Mouse (Mus musculus) lung, postnatal 0 days (tissue): ENCODE measurements around the gene Manbal. TPM values are rescaled to one million over a fixed set of nuclear protein-coding genes. Genes with fewer than 3 reads are reported as not detected.

Experiments used
- ATAC-seq: fragments of 200-750 bp; cut with Nextera tagmentation; 2 replicates; pipeline ENCODE4 v1.8.0; 2017; ENCODE audit warnings: moderate library complexity
- DNase-seq: peaks from one replicate; pipeline ENCODE4 v3.0.0-alpha.2; 2016; ENCODE audit warnings: low spot score
- H3K27ac ChIP-seq: fragments of 300-500 bp; sonication (generic); 2 replicates; pipeline ENCODE4 v1.5.1; 2014; ENCODE audit warnings: antibody characterized with exemption, mild to moderate bottlenecking, low read length, mixed read lengths
- H3K27me3 ChIP-seq: fragments of 300-500 bp; sonication (generic); replicated peaks from 2 replicates; pipeline ENCODE4 v1.6.1; 2014; ENCODE audit warnings: low read length, mixed read lengths; ENCODE audit not compliant: insufficient read depth
- H3K36me3 ChIP-seq: fragments of 300-500 bp; sonication (generic); 2 replicates; pipeline ENCODE4 v1.6.1; 2014; ENCODE audit warnings: low read length, mixed read lengths; ENCODE audit not compliant: insufficient read depth
- H3K4me1 ChIP-seq: fragments of 300-500 bp; sonication (generic); 2 replicates; pipeline ENCODE4 v1.6.1; 2014; ENCODE audit warnings: antibody characterized with exemption, low read depth, low read length, mixed read lengths; ENCODE audit not compliant: insufficient read depth
- H3K4me2 ChIP-seq: fragments of 300-500 bp; sonication (generic); replicated peaks from 2 replicates; pipeline ENCODE4 v1.6.1; 2014; ENCODE audit warnings: low read depth, mild to moderate bottlenecking, low read length, moderate library complexity, mixed read lengths
- H3K4me3 ChIP-seq: fragments of 300-500 bp; sonication (generic); 2 replicates; pipeline ENCODE4 v1.5.1; 2014; ENCODE audit warnings: low read depth, low read length
- H3K9ac ChIP-seq: fragments of 300-500 bp; sonication (generic); replicated peaks from 2 replicates; pipeline ENCODE4 v1.6.1; 2014; ENCODE audit warnings: low read depth, mild to moderate bottlenecking
- H3K9me3 ChIP-seq: fragments of 300-500 bp; sonication (generic); 2 replicates; pipeline ENCODE4 v1.6.1; 2016; ENCODE audit warnings: low read length, mixed read lengths
- CTCF ChIP-seq: IDR thresholded peaks from 2 replicates; pipeline ENCODE4 v1.5.1; 2016; ENCODE audit warnings: antibody characterized with exemption, mild to moderate bottlenecking
- EP300 ChIP-seq: IDR thresholded peaks from 2 replicates; pipeline ENCODE4 v1.6.1; 2016; ENCODE audit warnings: antibody characterized with exemption, mild to moderate bottlenecking, control low read depth
- WGBS: fragments of 180-500 bp; shearing (Covaris S2); extraction: QIAGEN DNeasy Blood & Tissue Kit; methylation state at CpG from one replicate; pipeline ENCODE4 v1.1.7; 2014; 5-methylcytosine and 5-hydroxymethylcytosine counted together
- polyA plus RNA-seq: library from polyadenylated mRNA; unstranded; fragments of >200 nt; fragmentation: Nextera tagmentation; extraction: Ambion mirVana; gene quantifications from 2 replicates; pipeline ENCODE4 v1.2.1, GENCODE M21; 2015

The Manbal gene
- polyA plus RNA-seq, 1 experiment from 2014 or later: 100 TPM

GRCm38 (mm10) chr2:157328570-157328969 is 38.8 kb upstream of the Manbal start:
- ATAC-seq: no peak
- 48% methylated on average over 11 of the region's 11 CpGs for WGBS

GRCm38 (mm10) chr2:157332059-157332458 is 35.3 kb upstream of the Manbal start:
- no peaks in the 10 kb centered on the region for H3K27me3 ChIP-seq
- 83% methylated on average over 5 of the region's 5 CpGs for WGBS
- no peaks in the 10 kb centered on the region for H3K36me3 ChIP-seq
- H3K27ac ChIP-seq: no peak overlapping the region
- ATAC-seq (no peak), DNase-seq (no peak)
- no peaks in the 10 kb centered on the region for H3K4me1 ChIP-seq
- TF ChIP-seq EP300 (no peak), CTCF (no peak)
- H3K9me3 ChIP-seq: no peaks in the 10 kb centered on the region
- no peak overlapping the region for H3K4me2 ChIP-seq
- no peak overlapping the region for H3K4me3 ChIP-seq
- H3K9ac ChIP-seq: no peak overlapping the region

More at GRCm38 (mm10) chr2:157328570-157328969, 38.8 kb upstream of the Manbal start:
- Histone ChIP-seq H3K27ac (no peak overlapping the region), H3K9me3 (no peaks in the 10 kb centered on the region), H3K9ac (no peak overlapping the region), H3K4me1 (no peaks in the 10 kb centered on the region), H3K4me2 (no peak overlapping the region), H3K36me3 (0 out of 2 replicates have a peak, but pooled peaks cover 8% of the 10 kb centered on the region), H3K27me3 (no peaks in the 10 kb centered on the region), H3K4me3 (no peak overlapping the region)
- TF ChIP-seq CTCF (no peak), EP300 (no peak)
- DNase-seq: no peak

GRCm38 (mm10) chr2:157338663-157339062 is 28.7 kb upstream of the Manbal start:
- H3K27ac ChIP-seq: no peak overlapping the region
- DNase-seq: peak; percentile 90
- 39% methylated on average over 5 of the region's 5 CpGs for WGBS
- no peaks in the 10 kb centered on the region for H3K27me3 ChIP-seq
- TF ChIP-seq CTCF (peak; percentile 88), EP300 (no peak)
- H3K9me3 ChIP-seq: no peaks in the 10 kb centered on the region
- peak; percentile 67 for ATAC-seq
- H3K36me3 ChIP-seq: no peaks in the 10 kb centered on the region
- H3K4me2 ChIP-seq: no peak overlapping the region
- H3K4me1 ChIP-seq: no peaks in the 10 kb centered on the region
- no peak overlapping the region for H3K9ac ChIP-seq
- no peak overlapping the region for H3K4me3 ChIP-seq

GRCm38 (mm10) chr2:157339532-157339931 is 27.9 kb upstream of the Manbal start:
- H3K27me3 ChIP-seq: no peaks in the 10 kb centered on the region
- no peak overlapping the region for H3K4me3 ChIP-seq
- no peak overlapping the region for H3K4me2 ChIP-seq
- WGBS: 68% methylated on average over 7 of the region's 7 CpGs
- no peaks in the 10 kb centered on the region for H3K36me3 ChIP-seq
- no peaks in the 10 kb centered on the region for H3K9me3 ChIP-seq
- TF ChIP-seq EP300: no peak
- no peak for TF ChIP-seq CTCF
- H3K4me1 ChIP-seq: no peaks in the 10 kb centered on the region
- H3K9ac ChIP-seq: no peak overlapping the region
- peak; percentile 28 for DNase-seq
- ATAC-seq: no peak
- no peak overlapping the region for H3K27ac ChIP-seq

- H3K9me3 ChIP-seq: no peaks in the 10 kb centered on the region
- H3K4me1 ChIP-seq: no peaks in the 10 kb centered on the region
- no peak for TF ChIP-seq EP300
- no peak for TF ChIP-seq CTCF
- no peak overlapping the region for H3K4me2 ChIP-seq
- no peak for DNase-seq
- no peak overlapping the region for H3K4me3 ChIP-seq
- no peak overlapping the region for H3K9ac ChIP-seq
- no peaks in the 10 kb centered on the region for H3K36me3 ChIP-seq
- no peak for ATAC-seq
- WGBS: 43% methylated on average over 7 of the region's 7 CpGs
- no peak overlapping the region; the same call in 1 of the 2 replicates for H3K27ac ChIP-seq
- no peaks in the 10 kb centered on the region for H3K27me3 ChIP-seq
Measured at GRCm38 (mm10) chr2:157340221-157340741, 27.1 kb upstream of the Manbal start.

GRCm38 (mm10) chr2:157341554-157342270 is 25.7 kb upstream of the Manbal start:
- peak; percentile 73 for DNase-seq
- Histone ChIP-seq H3K27ac (no peak overlapping the region), H3K4me1 (no peaks in the 10 kb centered on the region), H3K9ac (no peak overlapping the region), H3K4me3 (no peak overlapping the region), H3K4me2 (no peak overlapping the region), H3K27me3 (no peaks in the 10 kb centered on the region), H3K9me3 (no peaks in the 10 kb centered on the region), H3K36me3 (no peaks in the 10 kb centered on the region)
- peak; percentile 39; the same call in 1 of the 2 replicates for ATAC-seq
- TF ChIP-seq EP300 (no peak), CTCF (peak; percentile 90)
- WGBS: 45% methylated on average over 11 of the region's 11 CpGs
